Mouse (Mus musculus) embryonic facial prominence, embryonic 14.5 days (tissue): Measurements from ENCODE around the gene Ddi2. TPM values are rescaled to one million over a fixed set of nuclear protein-coding genes. Genes with fewer than 3 reads are reported as not detected.

Experiments used
- ATAC-seq: fragments of 200-750 bp; cut with Nextera tagmentation; 2 replicates; pipeline ENCODE4 v1.8.0; 2017; ENCODE audit warnings: low read depth, moderate number of reproducible peaks, moderate TSS enrichment
- DNase-seq: peaks from one replicate; pipeline ENCODE4 v3.0.0-alpha.2; 2015; ENCODE audit warnings: low spot score
- H3K27ac ChIP-seq: fragments of 300-500 bp; sonication (generic); replicated peaks from 2 replicates; pipeline ENCODE4 v1.5.1; 2014; ENCODE audit warnings: low read depth, mild to moderate bottlenecking, low read length, moderate library complexity
- H3K27me3 ChIP-seq: fragments of 300-500 bp; sonication (generic); replicated peaks from 2 replicates; pipeline ENCODE4 v1.6.1; 2014; ENCODE audit warnings: low read length; ENCODE audit not compliant: control insufficient read depth, insufficient read depth
- H3K36me3 ChIP-seq: fragments of 300-500 bp; sonication (generic); 2 replicates; pipeline ENCODE4 v1.6.1; 2014; ENCODE audit warnings: low read length, mixed read lengths; ENCODE audit not compliant: control insufficient read depth, insufficient read depth
- H3K4me1 ChIP-seq: fragments of 300-500 bp; sonication (generic); 2 replicates; pipeline ENCODE4 v1.6.1; 2014; ENCODE audit warnings: antibody characterized with exemption, low read length; ENCODE audit not compliant: control insufficient read depth, insufficient read depth
- H3K4me2 ChIP-seq: fragments of 300-500 bp; sonication (generic); 2 replicates; pipeline ENCODE4 v1.6.1; 2014; ENCODE audit warnings: low read depth, mild to moderate bottlenecking, low read length, moderate library complexity, mixed read lengths
- H3K4me3 ChIP-seq: fragments of 300-500 bp; sonication (generic); 2 replicates; pipeline ENCODE4 v1.5.1; 2014; ENCODE audit warnings: low read depth, mild to moderate bottlenecking, low read length
- H3K9ac ChIP-seq: fragments of 300-500 bp; sonication (generic); 2 replicates; pipeline ENCODE4 v1.6.1; 2014; ENCODE audit warnings: low read depth, mild to moderate bottlenecking, low read length, moderate library complexity, mixed read lengths
- H3K9me3 ChIP-seq: fragments of 300-500 bp; sonication (generic); 2 replicates; pipeline ENCODE4 v1.6.1; 2016; ENCODE audit warnings: low read length; ENCODE audit not compliant: control insufficient read depth
- WGBS: fragments of 180-500 bp; shearing (Covaris S2); extraction: QIAGEN DNeasy Blood & Tissue Kit; methylation state at CpG from one replicate; pipeline ENCODE4 v1.1.7; 2014; 5-methylcytosine and 5-hydroxymethylcytosine counted together
- polyA plus RNA-seq: library from polyadenylated mRNA; unstranded; fragments of >200 nt; fragmentation: Nextera tagmentation; extraction: Ambion mirVana; gene quantifications from 2 replicates; pipeline ENCODE4 v1.2.1, GENCODE M21; 2014

The Ddi2 gene
- polyA plus RNA-seq, 1 experiment from 2014 or later: 18.8 TPM

- 92% methylated on average over 12 of the region's 12 CpGs for WGBS
- Histone ChIP-seq H3K27me3 (no peaks in the 10 kb centered on the region), H3K9me3 (no peaks in the 10 kb centered on the region), H3K4me2 (no peak overlapping the region), H3K4me3 (no peak overlapping the region), H3K4me1 (peaks cover 21% of the 10 kb centered on the region), H3K36me3 (peaks cover 62% of the 10 kb centered on the region), H3K9ac (no peak overlapping the region), H3K27ac (no peak overlapping the region)
- no peak for ATAC-seq
- no peak for DNase-seq
These were observed 40.3 kb upstream of the Ddi2 start for GRCm38 (mm10) chr4:141763476-141763875.

GRCm38 (mm10) chr4:141762102-141762598 is 38.9 kb upstream of the Ddi2 start:
- no peak for ATAC-seq
- no peaks in the 10 kb centered on the region for H3K9me3 ChIP-seq
- 92% methylated on average over 13 of the region's 13 CpGs for WGBS

GRCm38 (mm10) chr4:141760942-141761341 is 37.7 kb upstream of the Ddi2 start:
- no peak for ATAC-seq
- H3K27ac ChIP-seq: no peak overlapping the region
- H3K4me2 ChIP-seq: no peak overlapping the region
- peaks cover 42% of the 10 kb centered on the region for H3K36me3 ChIP-seq
- H3K27me3 ChIP-seq: no peaks in the 10 kb centered on the region
- 84% methylated on average over 4 of the region's 4 CpGs for WGBS
- DNase-seq: no peak
- H3K9ac ChIP-seq: no peak overlapping the region
- H3K4me3 ChIP-seq: no peak overlapping the region
- no peaks in the 10 kb centered on the region for H3K9me3 ChIP-seq
- 0 out of 2 replicates have a peak, but pooled peaks cover under 1% of the 10 kb centered on the region for H3K4me1 ChIP-seq

More at GRCm38 (mm10) chr4:141762102-141762598, 38.9 kb upstream of the Ddi2 start:
- H3K4me1 ChIP-seq: peaks cover 12% of the 10 kb centered on the region
- peaks cover 50% of the 10 kb centered on the region for H3K36me3 ChIP-seq
- no peak for DNase-seq
- H3K9ac ChIP-seq: no peak overlapping the region
- no peaks in the 10 kb centered on the region for H3K27me3 ChIP-seq
- H3K4me3 ChIP-seq: no peak overlapping the region
- no peak overlapping the region for H3K4me2 ChIP-seq
- no peak overlapping the region for H3K27ac ChIP-seq

GRCm38 (mm10) chr4:141758874-141759542 is 35.8 kb upstream of the Ddi2 start:
- 69% methylated on average over 6 of the region's 6 CpGs for WGBS
- H3K9me3 ChIP-seq: no peaks in the 10 kb centered on the region

GRCm38 (mm10) chr4:141757124-141757523 is 33.9 kb upstream of the Ddi2 start:
- 93% methylated on average over 3 of the region's 3 CpGs for WGBS
- no peak overlapping the region for H3K27ac ChIP-seq
- H3K4me2 ChIP-seq: no peak overlapping the region
- no peaks in the 10 kb centered on the region for H3K4me1 ChIP-seq
- H3K36me3 ChIP-seq: peaks cover 10% of the 10 kb centered on the region
- DNase-seq: no peak
- H3K27me3 ChIP-seq: no peaks in the 10 kb centered on the region
- no peak for ATAC-seq
- H3K4me3 ChIP-seq: no peak overlapping the region
- no peak overlapping the region for H3K9ac ChIP-seq
- H3K9me3 ChIP-seq: no peaks in the 10 kb centered on the region

More at GRCm38 (mm10) chr4:141758874-141759542, 35.8 kb upstream of the Ddi2 start:
- H3K27me3 ChIP-seq: no peaks in the 10 kb centered on the region
- DNase-seq (no peak), ATAC-seq (no peak)
- no peak overlapping the region for H3K4me2 ChIP-seq
- H3K36me3 ChIP-seq: peaks cover 29% of the 10 kb centered on the region
- H3K9ac ChIP-seq: no peak overlapping the region
- H3K4me1 ChIP-seq: no peaks in the 10 kb centered on the region
- H3K27ac ChIP-seq: no peak overlapping the region
- H3K4me3 ChIP-seq: no peak overlapping the region

- Histone ChIP-seq H3K36me3 (no peaks in the 10 kb centered on the region), H3K9me3 (no peaks in the 10 kb centered on the region), H3K4me1 (no peaks in the 10 kb centered on the region), H3K4me2 (no peak overlapping the region), H3K27me3 (no peaks in the 10 kb centered on the region), H3K9ac (no peak overlapping the region), H3K4me3 (no peak overlapping the region), H3K27ac (no peak overlapping the region)
- ATAC-seq (no peak), DNase-seq (no peak)
- WGBS: 89% methylated on average over 19 of the region's 19 CpGs
These were observed 32.2 kb upstream of the Ddi2 start for GRCm38 (mm10) chr4:141755375-141755930.

- DNase-seq (peak; percentile 82), ATAC-seq (peak; percentile 55; the same call in 1 of the 2 replicates)
- Histone ChIP-seq H3K36me3 (no peaks in the 10 kb centered on the region), H3K4me3 (no peak overlapping the region), H3K4me2 (no peak overlapping the region), H3K27ac (0 out of 2 replicates have a peak overlapping the region, but pooled peaks have one; percentile 40), H3K9ac (no peak overlapping the region), H3K4me1 (no peaks in the 10 kb centered on the region), H3K9me3 (no peaks in the 10 kb centered on the region), H3K27me3 (no peaks in the 10 kb centered on the region)
- 5% methylated on average over 4 of the region's 4 CpGs for WGBS
These were observed 28.8 kb upstream of the Ddi2 start for GRCm38 (mm10) chr4:141752076-141752421.

GRCm38 (mm10) chr4:141751419-141752075 is 28.3 kb upstream of the Ddi2 start:
- 34% methylated on average over 4 of the region's 4 CpGs for WGBS
- H3K4me2 ChIP-seq: no peak overlapping the region
- H3K9me3 ChIP-seq: no peaks in the 10 kb centered on the region
- H3K36me3 ChIP-seq: no peaks in the 10 kb centered on the region
- H3K9ac ChIP-seq: no peak overlapping the region
- H3K27me3 ChIP-seq: no peaks in the 10 kb centered on the region
- no peak overlapping the region for H3K4me3 ChIP-seq
- DNase-seq: peak; percentile 29
- ATAC-seq: 0 out of 2 replicates have a peak, but pooled peaks have one; percentile 33
- no peaks in the 10 kb centered on the region for H3K4me1 ChIP-seq
- 0 out of 2 replicates have a peak overlapping the region, but pooled peaks have one; percentile 40 for H3K27ac ChIP-seq
